Mouse (Mus musculus): ENCODE measurements around the gene Nynrin.

Nynrin gene

GRCm38 (mm10) chr14:55853621-55854285, at the start of gene Nynrin:
Nynrin (plus strand) TSS chr14:55854010.
- DNase-seq (ENCODE audit: low read depth, low spot score) = peak; percentile 25

- peak; percentile 79 for DNase-seq (ENCODE audit: low read depth, low spot score)
Measured at GRCm38 (mm10) chr14:55814885-55815284, 38.9 kb upstream of the Nynrin start.

GRCm38 (mm10) chr14:55815310-55815751, 38.5 kb upstream of the Nynrin start:
- peak; percentile 23 for DNase-seq (ENCODE audit: low read depth, low spot score)

- no peak for DNase-seq (ENCODE audit: low read depth, low spot score)
Measured at GRCm38 (mm10) chr14:55819845-55820405, 33.9 kb upstream of the Nynrin start.

- no peak for DNase-seq (ENCODE audit: low read depth, low spot score)
Measured at GRCm38 (mm10) chr14:55820576-55820975, 33.2 kb upstream of the Nynrin start.

- peak; percentile 81 for DNase-seq (ENCODE audit: low read depth, low spot score)
Measured at GRCm38 (mm10) chr14:55822435-55822990, 31.3 kb upstream of the Nynrin start.

GRCm38 (mm10) chr14:55822991-55823762, 30.6 kb upstream of the Nynrin start, which contains the start of gene Nfatc4:
Nfatc4 (plus strand) TSS chr14:55823144.
- no peak for DNase-seq (ENCODE audit: low read depth, low spot score)

- no peak for DNase-seq (ENCODE audit: low read depth, low spot score)
Measured at GRCm38 (mm10) chr14:55824001-55824480, 29.8 kb upstream of the Nynrin start.

GRCm38 (mm10) chr14:55824481-55825215, 29.2 kb upstream of the Nynrin start:
- DNase-seq (ENCODE audit: low read depth, low spot score) = no peak

GRCm38 (mm10) chr14:55825216-55826051, 28.4 kb upstream of the Nynrin start:
- DNase-seq (ENCODE audit: low read depth, low spot score) = no peak

GRCm38 (mm10) chr14:55826142-55826541, 27.7 kb upstream of the Nynrin start:
- no peak for DNase-seq (ENCODE audit: low read depth, low spot score)

- no peak for DNase-seq (ENCODE audit: low read depth, low spot score)
Measured at GRCm38 (mm10) chr14:55826551-55827340, 27.1 kb upstream of the Nynrin start.

- DNase-seq (ENCODE audit: low read depth, low spot score) = no peak
Measured at GRCm38 (mm10) chr14:55828716-55829263, 25.0 kb upstream of the Nynrin start.

- DNase-seq (ENCODE audit: low read depth, low spot score) = no peak
Measured at GRCm38 (mm10) chr14:55829854-55830253, 24.0 kb upstream of the Nynrin start.

GRCm38 (mm10) chr14:55830331-55830730, 23.5 kb upstream of the Nynrin start:
- no peak for DNase-seq (ENCODE audit: low read depth, low spot score)

GRCm38 (mm10) chr14:55833126-55833525, 20.7 kb upstream of the Nynrin start:
- DNase-seq (ENCODE audit: low read depth, low spot score) = no peak

GRCm38 (mm10) chr14:55834808-55835533, 18.8 kb upstream of the Nynrin start:
- no peak for DNase-seq (ENCODE audit: low read depth, low spot score)

GRCm38 (mm10) chr14:55838312-55838711, 15.5 kb upstream of the Nynrin start:
- DNase-seq (ENCODE audit: low read depth, low spot score) = no peak

GRCm38 (mm10) chr14:55838740-55839139, 15.1 kb upstream of the Nynrin start:
- no peak for DNase-seq (ENCODE audit: low read depth, low spot score)

Data from brain, adult 2 months (tissue).